Mouse (Mus musculus) bone marrow, adult 2 months (tissue): ENCODE measurements at regions not wholly inside any gene's neighbourhood (a gene's known extent, or its start where the extent isn't known, plus 50 kb on each side); places are given as distances from the start of the nearest gene placed in this dataset.

Source experiments
- CTCF ChIP-seq: fragments of 200-500 bp; IDR thresholded peaks from 2 replicates; pipeline ENCODE4 v1.5.1; 2011; ENCODE audit warnings: low read length, control low read depth; ENCODE audit not compliant: control insufficient read depth, insufficient read depth
- POLR2A ChIP-seq: fragments of 200-500 bp; IDR thresholded peaks from 2 replicates; pipeline ENCODE4 v1.6.1; 2011; ENCODE audit warnings: low read depth, mild to moderate bottlenecking, control low read depth, low read length, borderline replicate concordance; ENCODE audit not compliant: control insufficient read depth

DNA sequence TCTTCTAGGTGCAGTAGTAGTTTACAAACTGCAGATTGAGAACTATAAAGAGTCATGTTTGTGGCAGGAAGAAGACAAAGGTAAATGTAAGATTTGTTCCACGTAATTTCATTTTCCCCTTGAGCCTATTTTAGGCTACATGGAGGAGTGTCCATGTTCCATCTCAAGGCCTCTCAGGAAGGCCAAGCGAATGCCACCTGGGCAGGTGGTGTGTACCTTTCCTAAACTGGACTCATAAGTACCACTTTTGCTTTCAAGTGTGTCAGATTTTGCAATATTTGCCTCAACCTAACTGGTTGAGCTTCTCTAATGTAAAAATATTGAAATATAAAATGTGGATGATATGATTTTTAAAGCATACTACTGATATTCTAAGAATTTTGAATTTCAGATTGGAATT is 91.4 kb upstream of the Jag1 start:
- no peak for TF ChIP-seq CTCF
- no peak for TF ChIP-seq POLR2A
